In the genomic region with DNA sequence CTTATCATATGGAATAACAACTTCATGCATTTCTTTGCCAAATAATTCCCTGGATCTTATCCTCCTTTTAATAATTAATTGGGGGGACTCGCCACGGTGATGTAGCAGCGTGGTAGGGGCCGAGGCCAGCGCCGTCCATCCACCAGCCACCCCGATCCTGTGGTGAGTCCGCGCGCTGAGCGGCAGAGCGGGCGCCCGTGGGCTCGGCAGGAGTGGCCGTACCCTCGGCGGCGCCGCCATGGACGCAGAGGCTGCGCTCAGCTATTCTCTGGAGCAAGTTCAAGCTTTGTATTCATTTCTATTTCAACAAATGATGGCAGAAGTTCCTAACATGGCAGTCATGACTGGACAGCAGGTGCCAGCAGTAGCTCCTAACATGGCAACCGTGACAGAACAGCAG, we compare ENCODE assay signal across 16 mouse cellular contexts. TPM values are rescaled to one million over a fixed set of nuclear protein-coding genes. Genes with fewer than 3 reads are reported as not detected.
"Had no signal": no experiment of that assay in that cellular context is flagged by ENCODE, and none has a peak within 500 bp of the region (broad histone marks: within the 10 kb centered on the region; RNA-seq: fewer than 3 reads in every experiment).

No protein-coding gene starts in this region.

RNA-seq across cellular contexts. Expression of gene Cyp2d12, which starts 38.7 kb away (rescaled TPM):
- total RNA-seq: heart, postnatal 10 days; heart, postnatal 14 days; heart, postnatal 25 days; heart, postnatal 36 days; heart, postnatal 4 days; hematopoietic stem cell, adult 5-6 weeks; hindbrain, postnatal 0 days; layer of hippocampus, adult 18-20 months; layer of hippocampus, adult 2 months; layer of hippocampus, adult 8-10 months; layer of hippocampus, postnatal 10 days; layer of hippocampus, postnatal 14 days; layer of hippocampus, postnatal 25 days; layer of hippocampus, postnatal 36 days; left cerebral cortex, adult 18-20 months; left cerebral cortex, adult 2 months had no signal
